Mouse (Mus musculus) midbrain, embryonic 12.5 days (tissue): ENCODE measurements around the gene Aplp2. TPM values are rescaled to one million over a fixed set of nuclear protein-coding genes. Genes with fewer than 3 reads are reported as not detected.
"Not testable (repeated sequence)": the region's sequence is repeated elsewhere in the genome, so short reads cannot be mapped to it uniquely, and the experiment has no call there.

ENCODE experiments used
- ATAC-seq: fragments of 200-750 bp; cut with Nextera tagmentation; 2 replicates; pipeline ENCODE4 v1.8.0; 2017; ENCODE audit warnings: low read depth, moderate TSS enrichment, moderate library complexity; ENCODE audit not compliant: low FRiP score
- H3K27ac ChIP-seq: fragments of 300-500 bp; sonication (generic); replicated peaks from 2 replicates; pipeline ENCODE4 v1.5.1; 2016; ENCODE audit warnings: mild to moderate bottlenecking
- H3K27me3 ChIP-seq: fragments of 300-500 bp; sonication (generic); 2 replicates; pipeline ENCODE4 v1.6.1; 2016; ENCODE audit warnings: mild to moderate bottlenecking
- H3K36me3 ChIP-seq: fragments of 300-500 bp; sonication (generic); 2 replicates; pipeline ENCODE4 v1.6.1; 2016
- H3K4me1 ChIP-seq: fragments of 300-500 bp; sonication (generic); 2 replicates; pipeline ENCODE4 v1.6.1; 2016
- H3K4me2 ChIP-seq: fragments of 300-500 bp; sonication (generic); replicated peaks from 2 replicates; pipeline ENCODE4 v1.6.1; 2016; ENCODE audit warnings: mild to moderate bottlenecking, moderate library complexity
- H3K4me3 ChIP-seq: fragments of 300-500 bp; sonication (generic); 2 replicates; pipeline ENCODE4 v1.5.1; 2016; ENCODE audit warnings: mild to moderate bottlenecking
- H3K9ac ChIP-seq: fragments of 300-500 bp; sonication (generic); replicated peaks from 2 replicates; pipeline ENCODE4 v1.6.1; 2016; ENCODE audit warnings: mild to moderate bottlenecking, moderate library complexity
- H3K9me3 ChIP-seq: fragments of 300-500 bp; sonication (generic); 2 replicates; pipeline ENCODE4 v1.6.1; 2016; ENCODE audit warnings: mild to moderate bottlenecking
- WGBS: fragments of 180-500 bp; shearing (Covaris S2); methylation state at CpG from one replicate; pipeline ENCODE4 v1.1.7; 2016; 5-methylcytosine and 5-hydroxymethylcytosine counted together
- polyA plus RNA-seq: library from polyadenylated mRNA; unstranded; fragments of >200 nt; fragmentation: Nextera tagmentation; extraction: Ambion mirVana; gene quantifications from 2 replicates; pipeline ENCODE4 v1.2.1, GENCODE M21; 2016

Gene Aplp2
- polyA plus RNA-seq, 1 experiment from 2014 or later: 255 TPM

DNA sequence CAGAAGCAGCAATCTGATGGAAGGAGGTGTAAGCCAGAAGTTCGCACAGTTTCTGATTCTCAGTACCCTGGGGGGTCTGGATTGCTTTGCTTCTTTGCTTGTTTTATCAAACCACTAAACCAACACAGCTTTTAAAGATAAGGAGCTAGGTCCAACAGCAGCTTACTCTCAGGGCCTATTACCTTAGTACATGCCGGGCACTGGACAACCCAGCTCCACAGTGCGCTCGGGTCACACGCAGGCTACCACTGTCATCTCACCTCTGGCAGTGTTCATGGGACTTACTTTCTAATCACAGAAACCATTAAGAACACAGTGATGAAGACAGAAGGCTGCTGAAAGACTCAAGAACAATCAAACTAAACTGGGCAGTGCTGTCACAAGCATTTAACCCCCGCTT is 36.3 kb downstream of the Aplp2 start:
- no peak for ATAC-seq
- H3K4me2 ChIP-seq: no peak overlapping the region
- no peaks in the 10 kb centered on the region for H3K27me3 ChIP-seq
- H3K9ac ChIP-seq: no peak overlapping the region
- no peaks in the 10 kb centered on the region for H3K9me3 ChIP-seq
- no peak overlapping the region for H3K27ac ChIP-seq
- no peaks in the 10 kb centered on the region; the same call in 1 of the 2 replicates for H3K4me1 ChIP-seq
- H3K4me3 ChIP-seq: no peak overlapping the region
- H3K36me3 ChIP-seq: peaks cover 33% of the 10 kb centered on the region
- 96% methylated on average over 6 of the region's 6 CpGs for WGBS

DNA sequence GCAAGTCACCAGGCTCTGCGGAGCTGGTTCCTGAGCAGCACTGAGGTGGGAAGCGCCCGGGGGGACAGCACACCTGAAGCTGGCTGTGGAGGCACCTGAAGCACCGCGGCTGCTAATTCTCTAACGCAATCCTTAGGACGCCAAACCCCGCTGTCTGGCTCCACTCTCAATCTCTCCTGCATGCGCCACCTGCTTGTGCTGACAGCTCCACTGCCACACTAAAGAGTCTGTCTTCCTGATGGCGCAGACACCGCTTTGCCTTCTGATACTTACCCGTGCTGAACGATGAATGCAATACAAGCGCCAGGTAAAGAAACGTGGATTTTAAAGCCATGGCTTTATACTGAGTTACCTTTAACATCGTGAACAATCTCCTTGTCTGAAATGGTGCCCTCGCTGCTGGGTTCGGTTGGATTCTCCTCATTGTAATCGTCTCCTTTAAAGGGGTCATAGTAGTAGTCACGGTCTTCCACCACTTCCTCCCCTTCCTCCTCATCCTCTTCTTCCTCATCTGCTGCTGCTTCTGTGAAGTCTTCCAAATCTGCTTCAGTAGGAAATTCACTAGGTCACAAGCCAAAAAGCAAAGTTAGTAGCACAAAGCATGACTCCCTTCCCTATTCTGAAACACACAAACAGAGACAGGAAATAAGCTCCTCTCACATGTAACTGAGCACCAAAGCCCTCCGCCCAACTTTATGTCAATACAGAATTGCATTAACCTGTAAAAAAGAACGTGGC is 43.1 kb downstream of the Aplp2 start:
- Histone ChIP-seq H3K9ac (no peak overlapping the region), H3K4me2 (no peak overlapping the region), H3K9me3 (no peaks in the 10 kb centered on the region), H3K4me3 (no peak overlapping the region), H3K27ac (no peak overlapping the region), H3K4me1 (no peaks in the 10 kb centered on the region), H3K36me3 (peaks cover 64% of the 10 kb centered on the region), H3K27me3 (no peaks in the 10 kb centered on the region)
- no peak for ATAC-seq
- WGBS: 94% methylated on average over 22 of the region's 22 CpGs

DNA sequence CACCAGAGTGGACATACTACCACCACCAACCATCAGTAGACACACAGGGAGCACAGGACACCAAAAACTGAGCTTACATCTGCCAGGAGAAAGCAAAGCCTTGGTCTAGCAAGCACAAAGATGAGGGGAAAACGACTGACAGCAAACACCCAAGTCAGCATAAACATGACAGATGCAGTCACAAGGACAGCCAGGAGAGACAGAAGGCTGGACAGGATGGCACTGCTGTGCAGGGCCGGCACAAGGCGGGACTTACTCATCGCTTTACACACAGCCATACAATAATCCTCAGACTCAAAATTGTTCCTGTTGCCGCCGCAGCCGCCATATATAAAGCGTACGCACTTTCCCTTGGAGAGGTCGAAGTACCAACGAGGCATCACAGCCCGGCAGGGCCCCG is 44.3 kb downstream of the Aplp2 start:
- 93% methylated on average over 13 of the region's 13 CpGs for WGBS
- peaks cover 75% of the 10 kb centered on the region for H3K36me3 ChIP-seq
- H3K4me1 ChIP-seq: no peaks in the 10 kb centered on the region
- H3K9ac ChIP-seq: no peak overlapping the region
- H3K27ac ChIP-seq: no peak overlapping the region
- H3K9me3 ChIP-seq: no peaks in the 10 kb centered on the region
- no peak for ATAC-seq
- H3K4me2 ChIP-seq: no peak overlapping the region
- H3K4me3 ChIP-seq: no peak overlapping the region
- H3K27me3 ChIP-seq: no peaks in the 10 kb centered on the region

DNA sequence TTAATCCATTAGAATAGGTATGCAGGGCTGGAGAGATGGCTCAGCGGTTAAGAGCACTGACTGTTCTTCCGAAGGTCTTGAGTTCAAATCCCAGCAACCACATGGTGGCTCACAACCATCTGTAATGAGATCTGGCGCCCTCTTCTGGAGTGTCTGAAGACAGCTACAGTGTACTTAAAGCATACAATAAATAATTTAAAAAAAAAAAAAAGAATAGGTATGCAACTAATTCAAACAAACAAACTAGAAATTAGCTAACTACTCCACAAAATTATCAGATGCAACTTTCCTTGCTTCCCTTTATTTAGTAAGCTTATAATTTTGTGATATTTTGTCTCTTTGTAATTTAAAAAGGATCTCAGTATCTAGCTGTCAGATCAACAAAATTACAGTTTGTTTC is 46.1 kb downstream of the Aplp2 start:
- H3K4me2 ChIP-seq, H3K4me3 ChIP-seq, H3K4me1 ChIP-seq, H3K9me3 ChIP-seq, H3K9ac ChIP-seq, H3K27me3 ChIP-seq, H3K27ac ChIP-seq, ATAC-seq: not testable (repeated sequence)
- peaks cover 78% of the 10 kb centered on the region for H3K36me3 ChIP-seq
- 100% methylated on average over 3 of the region's 3 CpGs for WGBS

DNA sequence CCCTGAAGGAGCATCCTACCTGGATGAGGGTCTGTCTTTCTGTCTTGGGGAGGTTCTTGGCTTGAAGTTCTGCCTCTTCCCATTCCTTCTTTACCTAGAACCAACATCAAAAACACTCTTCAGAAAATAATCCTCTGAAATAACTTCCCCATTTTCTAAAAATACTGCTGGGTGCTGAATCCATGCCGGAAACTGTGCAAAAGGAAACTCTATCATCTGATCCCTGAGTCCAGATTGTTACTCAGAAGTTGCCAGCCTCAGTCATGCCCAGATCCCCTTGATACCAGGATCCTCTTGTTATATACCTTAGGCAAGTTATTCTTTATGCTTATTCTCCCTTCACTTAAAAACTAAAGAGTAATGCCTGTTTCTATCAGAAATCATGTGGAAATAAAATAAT is 48.3 kb downstream of the Aplp2 start:
- ATAC-seq: no peak
- no peak overlapping the region for H3K4me3 ChIP-seq
- H3K9ac ChIP-seq: no peak overlapping the region
- no peaks in the 10 kb centered on the region for H3K9me3 ChIP-seq
- H3K4me1 ChIP-seq: no peaks in the 10 kb centered on the region
- peaks cover 86% of the 10 kb centered on the region for H3K36me3 ChIP-seq
- no peaks in the 10 kb centered on the region for H3K27me3 ChIP-seq
- no peak overlapping the region for H3K27ac ChIP-seq
- 93% methylated on average over 1 of the region's 1 CpGs for WGBS
- H3K4me2 ChIP-seq: no peak overlapping the region

DNA sequence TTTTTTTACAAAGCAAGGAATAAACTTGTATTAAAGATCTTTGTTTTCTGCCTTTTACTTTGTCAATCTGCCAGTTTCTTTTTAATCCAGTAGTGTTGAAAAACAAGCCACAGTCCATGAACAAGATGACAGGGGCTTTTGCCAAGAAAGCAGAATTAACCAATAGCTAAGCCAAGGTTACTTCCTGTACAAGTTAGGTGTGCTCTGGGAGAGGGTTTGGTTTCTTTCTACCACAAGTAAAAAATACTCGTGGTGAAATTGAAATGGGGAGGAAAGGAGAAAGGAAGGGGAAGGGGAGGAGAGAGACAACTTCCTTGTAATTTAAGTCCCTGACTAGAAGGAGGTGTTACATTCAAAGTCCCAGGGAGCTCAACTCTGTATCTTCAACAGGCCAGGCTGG is 48.7 kb downstream of the Aplp2 start:
- Histone ChIP-seq H3K9ac (no peak overlapping the region), H3K36me3 (peaks cover 86% of the 10 kb centered on the region), H3K9me3 (no peaks in the 10 kb centered on the region), H3K4me3 (no peak overlapping the region), H3K4me1 (no peaks in the 10 kb centered on the region), H3K4me2 (no peak overlapping the region), H3K27ac (no peak overlapping the region), H3K27me3 (no peaks in the 10 kb centered on the region)
- no peak for ATAC-seq
- WGBS: 86% methylated on average over 1 of the region's 1 CpGs

DNA sequence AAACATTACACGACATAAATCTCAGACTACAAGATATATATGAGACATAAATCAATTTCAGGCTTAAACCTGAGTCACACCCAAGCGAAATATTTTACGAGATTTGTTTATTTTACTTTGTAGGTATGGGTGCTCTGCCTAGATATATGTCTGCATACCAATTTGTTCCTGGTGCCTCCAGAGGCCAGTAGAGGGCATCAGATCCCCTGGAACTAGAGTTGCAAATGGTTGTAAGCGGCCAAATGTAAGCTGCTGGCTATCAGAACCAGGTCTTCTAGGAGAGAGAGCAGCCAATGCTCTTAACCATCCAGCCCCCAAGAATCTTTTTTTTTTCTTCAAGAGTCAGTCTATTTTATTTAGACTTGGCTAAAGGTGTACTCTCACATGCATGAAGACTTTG is 51.7 kb downstream of the Aplp2 start:
- no peak overlapping the region for H3K4me3 ChIP-seq
- no peaks in the 10 kb centered on the region for H3K4me1 ChIP-seq
- no peak for ATAC-seq
- no peak overlapping the region for H3K27ac ChIP-seq
- 88% methylated on average over 4 of the region's 4 CpGs for WGBS
- no peaks in the 10 kb centered on the region for H3K27me3 ChIP-seq
- H3K9ac ChIP-seq: no peak overlapping the region
- H3K36me3 ChIP-seq: peaks cover 93% of the 10 kb centered on the region
- no peaks in the 10 kb centered on the region for H3K9me3 ChIP-seq
- no peak overlapping the region for H3K4me2 ChIP-seq

DNA sequence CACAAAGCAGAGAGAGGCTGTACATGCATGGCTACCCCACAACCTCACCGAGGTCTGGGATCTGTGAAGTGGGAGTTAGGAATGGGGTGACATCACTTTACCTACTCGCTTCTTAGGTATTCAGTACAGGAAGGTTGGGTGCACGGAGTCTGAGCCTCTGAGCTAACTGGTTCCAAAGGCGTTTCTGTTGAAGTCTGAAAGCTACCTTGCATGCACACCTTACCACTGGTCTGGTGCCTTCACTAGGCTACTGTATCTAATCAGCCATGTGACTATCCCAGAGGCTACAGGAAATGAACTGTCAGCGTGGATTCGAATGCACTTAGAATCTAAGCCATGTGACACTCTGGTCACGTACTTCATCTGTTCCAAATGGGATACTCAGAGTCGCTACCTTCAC is 55.0 kb downstream of the Aplp2 start:
- ATAC-seq: no peak
- 92% methylated on average over 8 of the region's 8 CpGs for WGBS
- Histone ChIP-seq H3K4me3 (no peak overlapping the region), H3K27me3 (no peaks in the 10 kb centered on the region), H3K4me1 (no peaks in the 10 kb centered on the region), H3K27ac (no peak overlapping the region), H3K4me2 (no peak overlapping the region), H3K36me3 (peaks cover 94% of the 10 kb centered on the region), H3K9ac (no peak overlapping the region), H3K9me3 (no peaks in the 10 kb centered on the region)

DNA sequence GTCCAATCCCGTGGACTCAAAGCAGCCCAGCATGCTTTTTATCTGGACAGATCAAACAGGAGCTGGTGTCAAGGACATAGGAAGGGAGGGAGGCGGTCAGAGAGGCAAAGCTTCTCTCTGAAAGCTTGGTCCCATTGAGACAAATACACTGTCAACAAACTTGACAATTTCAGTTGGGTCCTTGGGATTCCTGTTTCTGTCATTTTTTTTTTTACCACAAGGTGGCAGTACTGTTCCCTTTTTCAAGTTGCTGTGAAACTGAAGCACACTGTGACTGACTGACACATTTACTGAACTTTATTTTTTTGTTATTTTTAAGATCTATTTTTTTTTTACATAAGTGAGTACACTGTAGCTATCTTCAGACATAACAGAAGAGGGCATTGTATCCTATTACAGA is 60.6 kb downstream of the Aplp2 start:
- Histone ChIP-seq H3K27ac (no peak overlapping the region), H3K4me2 (no peak overlapping the region), H3K36me3 (peaks cover 71% of the 10 kb centered on the region), H3K4me1 (no peaks in the 10 kb centered on the region), H3K27me3 (no peaks in the 10 kb centered on the region), H3K4me3 (no peak overlapping the region), H3K9ac (no peak overlapping the region), H3K9me3 (no peaks in the 10 kb centered on the region)
- WGBS: 86% methylated on average over 2 of the region's 2 CpGs
- ATAC-seq: no peak

DNA sequence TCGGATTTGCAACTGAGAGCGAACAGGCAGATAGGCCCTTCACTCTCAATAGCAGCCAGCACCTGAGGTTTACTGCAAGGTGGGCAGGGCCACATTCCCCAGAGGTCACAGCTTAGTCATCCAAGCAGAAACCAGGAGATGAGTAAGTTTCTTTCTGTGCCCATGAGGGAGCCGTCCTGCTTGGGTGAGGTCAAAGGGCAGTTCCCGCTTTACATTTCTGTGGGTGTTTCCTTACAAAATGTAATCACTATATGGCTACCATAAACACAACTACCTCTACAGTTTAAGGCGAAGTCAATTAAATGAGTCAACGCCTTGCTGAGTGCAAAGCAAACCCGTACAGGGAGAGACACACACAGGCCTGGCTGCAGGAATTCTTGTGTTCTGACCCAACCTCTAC is 63.5 kb downstream of the Aplp2 start:
- no peaks in the 10 kb centered on the region for H3K4me1 ChIP-seq
- no peaks in the 10 kb centered on the region for H3K9me3 ChIP-seq
- no peak overlapping the region for H3K4me3 ChIP-seq
- H3K9ac ChIP-seq: no peak overlapping the region
- no peak overlapping the region for H3K4me2 ChIP-seq
- no peak for ATAC-seq
- 85% methylated on average over 7 of the region's 7 CpGs for WGBS
- H3K27me3 ChIP-seq: no peaks in the 10 kb centered on the region
- no peak overlapping the region for H3K27ac ChIP-seq
- H3K36me3 ChIP-seq: peaks cover 44% of the 10 kb centered on the region

DNA sequence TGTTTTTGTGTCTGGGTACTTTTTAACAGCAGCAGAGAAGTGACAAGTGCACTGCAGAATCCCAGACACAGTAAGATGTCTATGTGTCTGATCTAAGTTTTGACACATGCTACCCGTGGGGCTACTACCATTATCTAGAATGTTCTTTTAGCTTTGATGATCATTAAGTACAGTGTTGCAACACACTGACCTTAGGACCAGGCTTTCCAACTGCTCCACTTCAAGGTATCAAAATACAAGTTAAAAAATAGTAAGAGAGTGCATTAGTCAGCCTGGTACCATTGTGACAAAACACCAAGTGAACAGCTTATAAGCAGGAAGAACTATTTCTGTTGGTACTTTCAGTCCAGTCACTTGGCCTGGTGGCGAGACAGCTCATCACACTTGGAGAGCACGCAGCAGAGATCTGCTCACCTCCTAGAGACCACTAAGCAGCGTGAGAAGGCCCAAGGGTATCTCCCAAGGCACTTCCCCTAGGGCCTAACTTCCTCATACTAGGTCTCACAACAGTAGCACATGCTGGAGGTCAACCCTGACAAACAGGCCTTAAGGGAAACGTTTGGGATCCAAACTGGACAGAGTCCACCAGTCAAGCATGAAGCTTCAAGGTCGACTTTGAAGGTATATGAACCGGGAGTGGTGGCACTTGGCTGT is 66.2 kb downstream of the Aplp2 start:
- Histone ChIP-seq H3K27me3 (no peaks in the 10 kb centered on the region), H3K9ac (no peak overlapping the region), H3K36me3 (peaks cover 24% of the 10 kb centered on the region), H3K9me3 (no peaks in the 10 kb centered on the region), H3K4me3 (no peak overlapping the region), H3K4me2 (no peak overlapping the region), H3K27ac (no peak overlapping the region), H3K4me1 (no peaks in the 10 kb centered on the region)
- ATAC-seq: no peak
- 84% methylated on average over 7 of the region's 7 CpGs for WGBS

DNA sequence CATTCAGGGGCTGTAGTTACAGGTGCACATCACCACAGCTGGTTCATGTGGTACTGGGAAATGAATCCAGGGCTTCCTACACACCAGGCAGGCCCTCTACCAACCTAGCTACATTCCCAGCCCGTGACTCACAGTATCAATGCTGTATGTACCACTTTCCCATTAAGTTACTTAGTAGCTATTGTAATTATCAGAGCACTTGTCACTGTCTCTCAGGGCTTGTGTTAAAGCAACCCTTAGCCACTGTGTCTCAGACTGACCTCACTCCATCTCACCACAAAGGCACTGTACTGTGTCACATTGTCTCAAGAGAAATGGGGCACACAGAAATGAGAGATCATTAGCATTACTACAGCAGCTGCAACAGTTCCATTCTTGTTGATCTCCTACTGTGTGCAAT is 68.7 kb downstream of the Aplp2 start:
- 84% methylated on average over 1 of the region's 1 CpGs for WGBS
- Histone ChIP-seq H3K4me2 (no peak overlapping the region), H3K36me3 (peaks cover 7% of the 10 kb centered on the region; the same call in 1 of the 2 replicates), H3K9me3 (no peaks in the 10 kb centered on the region), H3K27ac (no peak overlapping the region), H3K27me3 (no peaks in the 10 kb centered on the region), H3K9ac (no peak overlapping the region), H3K4me1 (no peaks in the 10 kb centered on the region), H3K4me3 (no peak overlapping the region)
- no peak for ATAC-seq

DNA sequence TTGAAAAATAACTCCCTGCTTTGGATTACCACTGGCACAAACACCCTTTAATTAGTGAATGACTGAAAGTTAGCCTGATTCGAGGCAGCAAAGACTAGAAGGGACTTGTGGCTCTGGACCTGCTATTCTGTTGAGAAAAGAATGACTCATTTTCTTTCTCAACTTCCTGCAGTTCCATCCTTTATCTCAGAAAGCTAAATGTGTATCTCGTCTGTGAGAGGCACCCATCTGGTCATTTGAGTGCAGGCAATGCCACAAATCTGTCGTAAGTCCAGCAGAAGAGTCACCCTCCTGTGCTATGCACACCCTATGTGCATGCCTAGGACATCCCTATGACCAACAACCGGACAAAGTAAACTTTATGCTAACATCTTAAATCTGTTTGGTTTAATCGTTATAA is 78.5 kb downstream of the Aplp2 start:
- peaks cover 69% of the 10 kb centered on the region for H3K27me3 ChIP-seq

More for the DNA sequence above, 78.5 kb downstream of the Aplp2 start:
- Histone ChIP-seq H3K36me3 (no peaks in the 10 kb centered on the region), H3K9ac (no peak overlapping the region), H3K4me2 (no peak overlapping the region), H3K4me3 (no peak overlapping the region), H3K9me3 (no peaks in the 10 kb centered on the region), H3K27ac (no peak overlapping the region), H3K4me1 (peaks cover 15% of the 10 kb centered on the region)
- no peak for ATAC-seq
- WGBS: 85% methylated on average over 5 of the region's 5 CpGs
